ENCODE assay signal across 23 mouse cellular contexts in genomic region chr13:33561625-33562024, GRCm38 (mm10).
A peak's percentile ranks its signal among the peaks of the same experiment; 100 is the strongest.
DNase-seq lines count a peak whose midpoint lies in the region; ATAC-seq and TF ChIP-seq lines count a peak whose summit lies in the region.
"Had no signal": no experiment of that assay in that cellular context is flagged by ENCODE, and none has a peak within 500 bp of the region (broad histone marks: within the 10 kb centered on the region; RNA-seq: fewer than 3 reads in every experiment).

No protein-coding gene starts in this region.

- peak; percentile 15 for DNase-seq in adrenal gland, postnatal 14 days
- DNase-seq in adrenal gland, adult 18-20 months (ENCODE audit: low spot score in 2 of 2) = no peak
- no peak for DNase-seq in lung, postnatal 0 days (ENCODE audit: low spot score)
- DNase-seq in lung, adult 2 months = no peak
- DNase-seq in adipocyte (ENCODE audit: low spot score) = peak; percentile 30
- DNase-seq in frontal cortex, postnatal 25 days (ENCODE audit: low spot score in 2 of 2) = no peak
- DNase-seq in thymus, postnatal 25 days = no peak
- DNase-seq in cerebellum, adult 9-10 months = no peak
- DNase-seq: B cell, adult 2 months; cerebellum, adult 11 months; gastrocnemius, postnatal 10 days; heart, postnatal 10 days; kidney, postnatal 10 days; lung, postnatal 36 days; right cerebral cortex, postnatal 14 days; thymus, postnatal 36 days had no signal

- H3K4me1 ChIP-seq in lung, postnatal 0 days (ENCODE audit: insufficient read depth, low read depth, low read length) = no peaks in the 10 kb centered on the region
- H3K4me1 ChIP-seq in lung, adult 2 months (ENCODE audit: control insufficient read depth, insufficient read depth, low read length) = no peaks in the 10 kb centered on the region
- H3K4me1 ChIP-seq: embryonic facial prominence, embryonic 12.5 days; heart, embryonic 10.5 days; hindbrain, embryonic 12.5 days; limb, embryonic 12.5 days; neural tube, embryonic 12.5 days had no signal

- no peak overlapping the region for H3K4me3 ChIP-seq in lung, postnatal 0 days (ENCODE audit: low read depth, low read length)
- no peak overlapping the region for H3K4me3 ChIP-seq in lung, adult 2 months (replicated peaks; ENCODE audit: extremely low read depth, low read depth, low read length)
- H3K4me3 ChIP-seq: embryonic facial prominence, embryonic 12.5 days; heart, embryonic 10.5 days; hindbrain, embryonic 12.5 days; limb, embryonic 12.5 days; neural tube, embryonic 12.5 days had no signal

- H3K36me3 ChIP-seq in lung, postnatal 0 days (ENCODE audit: insufficient read depth, low read length) = no peaks in the 10 kb centered on the region
- H3K36me3 ChIP-seq: embryonic facial prominence, embryonic 12.5 days; heart, embryonic 10.5 days; hindbrain, embryonic 12.5 days; limb, embryonic 12.5 days; neural tube, embryonic 12.5 days had no signal

- no peak overlapping the region for H3K9ac ChIP-seq in lung, postnatal 0 days (replicated peaks; ENCODE audit: low read depth)
- H3K9ac ChIP-seq: embryonic facial prominence, embryonic 12.5 days; hindbrain, embryonic 12.5 days; limb, embryonic 12.5 days; liver, embryonic 14.5 days; neural tube, embryonic 12.5 days had no signal

- no peak overlapping the region for H3K4me2 ChIP-seq in lung, postnatal 0 days (replicated peaks; ENCODE audit: low read depth, low read length)
- H3K4me2 ChIP-seq: embryonic facial prominence, embryonic 12.5 days; hindbrain, embryonic 12.5 days; limb, embryonic 12.5 days; neural tube, embryonic 12.5 days had no signal

- no peak for ATAC-seq in lung, postnatal 0 days
- ATAC-seq: activated CD4-positive, CD25-positive, alpha-beta regulatory T cell, adult 4 months had no signal

- no peaks in the 10 kb centered on the region for H3K27me3 ChIP-seq in lung, postnatal 0 days (replicated peaks; ENCODE audit: insufficient read depth, low read length)
- H3K27me3 ChIP-seq: embryonic facial prominence, embryonic 12.5 days; hindbrain, embryonic 12.5 days; limb, embryonic 12.5 days; neural tube, embryonic 12.5 days had no signal

- no peaks in the 10 kb centered on the region for H3K9me3 ChIP-seq in lung, postnatal 0 days (ENCODE audit: low read length)

- TF ChIP-seq EP300 in lung, postnatal 0 days (IDR thresholded peaks at IDR 0.05) = no peak

- no peak overlapping the region for H3K27ac ChIP-seq in lung, postnatal 0 days (ENCODE audit: low read length)
- H3K27ac ChIP-seq: embryonic facial prominence, embryonic 12.5 days; heart, embryonic 10.5 days; hindbrain, embryonic 12.5 days; limb, embryonic 12.5 days; liver, embryonic 14.5 days; neural tube, embryonic 12.5 days had no signal

- TF ChIP-seq POLR2A in lung, adult 2 months (IDR thresholded peaks at IDR 0.05; ENCODE audit: borderline replicate concordance, extremely low read depth, low read depth, low read length) = no peak

- 0 out of 2 replicates have a peak, but pooled peaks have one; percentile 12 for TF ChIP-seq CTCF in lung, postnatal 0 days (IDR thresholded peaks at IDR 0.05)
- no peak for TF ChIP-seq CTCF in lung, adult 2 months (IDR thresholded peaks at IDR 0.05; ENCODE audit: insufficient read depth, low read length)

- 71% methylated on average over 3 of the region's 3 CpGs for WGBS in lung, postnatal 0 days
- WGBS in lung, adult 2 months = 66% methylated on average over 3 of the region's 3 CpGs

Comparison
In these comparisons a context has a peak if more than half of its experiments do, and no peak if none do; other contexts are left out.
1. DNase-seq: peak in adrenal gland, postnatal 14 days (single experiment) and adipocyte (single experiment); none in adrenal gland, adult 18-20 months (0 of 2), lung, postnatal 0 days (single experiment), lung, adult 2 months (single experiment), frontal cortex, postnatal 25 days (0 of 2), thymus, postnatal 25 days (single experiment) and cerebellum, adult 9-10 months (single experiment).